Mouse (Mus musculus) heart, adult 2 months (tissue): ENCODE measurements at regions not wholly inside any gene's neighbourhood (a gene's known extent, or its start where the extent isn't known, plus 50 kb on each side); places are given as distances from the start of the nearest gene placed in this dataset.
"Not testable (repeated sequence)": the region's sequence is repeated elsewhere in the genome, so short reads cannot be mapped to it uniquely, and the experiment has no call there.

ENCODE experiments used
- DNase-seq, 2 experiments: peaks; one replicate each; pipeline ENCODE4 v3.0.0; 2021
- H3K27ac ChIP-seq: fragments of 200-600 bp; 2 replicates; pipeline ENCODE4 v1.8.1; 2022
- H3K27me3 ChIP-seq: fragments of 200-500 bp; 2 replicates; pipeline ENCODE4 v1.6.1; 2012; ENCODE audit warnings: mild to moderate bottlenecking, low read length, inconsistent platforms, mixed read lengths; ENCODE audit not compliant: control insufficient read depth, insufficient read depth
- H3K36me3 ChIP-seq: fragments of 200-500 bp; 2 replicates; pipeline ENCODE4 v1.6.1; 2012; ENCODE audit warnings: low read length, inconsistent platforms; ENCODE audit not compliant: control insufficient read depth, insufficient read depth
- H3K4me1 ChIP-seq: fragments of 200-500 bp; 2 replicates; pipeline ENCODE4 v1.6.1; 2011; ENCODE audit warnings: low read length; ENCODE audit not compliant: control insufficient read depth, insufficient read depth
- H3K4me3 ChIP-seq: fragments of 200-600 bp; 2 replicates; pipeline ENCODE4 v1.8.1; 2022
- H3K79me2 ChIP-seq: fragments of 200-500 bp; replicated peaks from 2 replicates; pipeline ENCODE4 v1.6.1; 2012; ENCODE audit warnings: mild to moderate bottlenecking, inconsistent platforms, low read length, moderate library complexity, mixed read lengths; ENCODE audit not compliant: control insufficient read depth, insufficient read depth
- H3K9ac ChIP-seq: fragments of 200-500 bp; 2 replicates; pipeline ENCODE4 v1.6.1; 2012; ENCODE audit warnings: low read depth, mild to moderate bottlenecking, control low read depth, inconsistent platforms, low read length, mixed read lengths
- CTCF ChIP-seq: fragments of 200-600 bp; IDR thresholded peaks from 2 replicates; pipeline ENCODE4 v1.8.1; 2022; ENCODE audit warnings: antibody characterized with exemption, mild to moderate bottlenecking, moderate library complexity
- EP300 ChIP-seq: fragments of 200-500 bp; IDR thresholded peaks from 2 replicates; pipeline ENCODE4 v1.6.1; 2011; ENCODE audit warnings: low read depth, low read length, control low read depth; ENCODE audit not compliant: insufficient read depth
- POLR2A ChIP-seq: fragments of 200-500 bp; IDR thresholded peaks from 2 replicates; pipeline ENCODE4 v1.6.1; 2011; ENCODE audit warnings: mild to moderate bottlenecking, low read depth, low read length, control low read depth; ENCODE audit not compliant: insufficient read depth
- WGBS: fragments of 180-500 bp; shearing (Covaris S2); methylation state at CpG from one replicate; pipeline ENCODE4 v1.1.7; 2018; 5-methylcytosine and 5-hydroxymethylcytosine counted together
- intact Hi-C: fragments of 180-260 bp; cut with DNase I; formaldehyde crosslinking; loops from one replicate; pipeline ENCODE4 v1.15.1; 2025

DNA sequence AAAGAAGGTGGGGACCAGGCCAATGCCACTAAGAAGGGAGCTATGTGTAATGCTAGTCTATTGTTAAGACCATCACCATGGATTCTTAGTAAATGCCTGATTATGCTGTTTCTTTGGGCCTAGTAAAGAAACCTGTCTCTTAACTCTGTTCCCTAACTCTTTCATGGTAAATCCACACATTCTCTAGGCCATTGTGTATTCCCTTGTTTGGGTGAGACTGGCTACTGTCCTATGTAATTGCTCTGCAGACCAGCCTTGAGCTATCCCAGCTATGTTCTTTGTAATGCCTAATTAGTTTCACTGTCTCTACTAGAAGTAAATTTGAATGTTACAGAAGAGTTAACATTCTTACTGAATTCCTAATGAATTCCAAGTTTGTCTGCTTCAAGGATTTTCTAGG, 186.9 kb upstream of the Gm10750 start:
- Histone ChIP-seq H3K27ac (no peak overlapping the region), H3K4me3 (no peak overlapping the region), H3K36me3 (no peaks in the 10 kb centered on the region), H3K27me3 (no peaks in the 10 kb centered on the region), H3K9ac (no peak overlapping the region), H3K79me2 (no peaks in the 10 kb centered on the region), H3K4me1 (no peaks in the 10 kb centered on the region)
- intact Hi-C loops = no loop called here
- no peak for DNase-seq
- TF ChIP-seq CTCF = no peak
- no peak for TF ChIP-seq POLR2A
- no peak for TF ChIP-seq EP300

- 68% methylated on average over 1 of the region's 1 CpGs for WGBS
Observed at GRCm38 (mm10) chr2:149195736-149196135, 178.7 kb upstream of the Gm10750 start.

DNA sequence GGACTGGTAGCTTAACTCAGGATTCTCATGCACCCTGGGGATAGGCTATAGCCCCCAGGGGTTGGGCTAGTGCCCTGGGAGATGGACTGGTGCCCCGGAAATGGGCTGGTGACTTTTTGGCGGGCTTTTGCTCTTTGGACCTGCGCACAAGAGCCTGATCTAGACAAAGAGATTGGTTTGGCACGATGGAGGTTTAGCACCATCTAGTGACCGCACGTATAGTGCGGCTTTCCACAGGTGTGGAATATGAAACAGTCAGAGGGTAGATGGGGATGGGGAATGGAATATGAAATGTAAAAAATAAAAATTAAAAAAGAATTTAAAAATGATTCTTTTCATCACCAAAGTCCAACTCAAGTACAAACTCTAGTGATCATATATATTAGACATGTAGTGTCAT, 141.4 kb upstream of the Gm10750 start:
- 20% methylated on average over 7 of the region's 7 CpGs for WGBS
- H3K27me3 ChIP-seq, H3K9ac ChIP-seq, H3K27ac ChIP-seq, intact Hi-C loops, H3K36me3 ChIP-seq, DNase-seq, H3K4me1 ChIP-seq, H3K79me2 ChIP-seq, H3K4me3 ChIP-seq: not testable (repeated sequence)

More at GRCm38 (mm10) chr2:149195736-149196135, 178.7 kb upstream of the Gm10750 start:
- DNase-seq = no peak
- H3K27me3 ChIP-seq = no peaks in the 10 kb centered on the region
- H3K4me1 ChIP-seq = no peaks in the 10 kb centered on the region
- no peaks in the 10 kb centered on the region for H3K36me3 ChIP-seq
- H3K9ac ChIP-seq = no peak overlapping the region
- intact Hi-C loops = loop anchor here (5.0 kb wide), 1 partner anchor 103 kb away; no protein-coding TSS in a partner anchor
- H3K27ac ChIP-seq = no peak overlapping the region
- no peak overlapping the region for H3K4me3 ChIP-seq
- H3K79me2 ChIP-seq = no peaks in the 10 kb centered on the region
- TF ChIP-seq CTCF (no peak), EP300 (no peak), POLR2A (no peak)

DNA sequence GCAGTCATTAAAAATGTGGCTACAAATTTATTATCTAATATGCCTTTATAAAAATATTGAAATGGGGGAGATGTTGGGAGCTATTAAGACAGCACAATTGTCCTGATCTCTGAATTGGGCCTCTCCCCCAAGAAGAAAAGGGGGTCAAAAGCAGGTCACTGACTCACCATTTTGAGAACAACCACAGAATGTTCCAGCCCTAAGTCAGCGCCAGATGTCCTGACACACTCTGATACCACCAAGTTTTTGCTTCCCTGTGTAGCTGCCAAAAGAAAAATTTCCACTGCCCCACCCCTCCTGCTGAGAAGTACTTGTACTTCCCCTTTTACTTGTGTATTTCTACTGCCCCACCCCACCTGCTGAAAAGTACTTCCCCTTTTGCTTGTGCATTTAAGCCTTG, 92.5 kb upstream of the Gm10750 start:
- DNase-seq, H3K4me1 ChIP-seq, H3K79me2 ChIP-seq, H3K36me3 ChIP-seq, H3K9ac ChIP-seq, intact Hi-C loops, H3K27ac ChIP-seq, H3K27me3 ChIP-seq, H3K4me3 ChIP-seq: not testable (repeated sequence)
- WGBS = 67% methylated on average over 1 of the region's 1 CpGs

GRCm38 (mm10) chr2:149092146-149092545, 75.1 kb upstream of the Gm10750 start:
- no peaks in the 10 kb centered on the region for H3K36me3 ChIP-seq
- intact Hi-C loops = loop anchor here (5.0 kb wide), 1 partner anchor 105 kb away; no protein-coding TSS in a partner anchor
- H3K4me1 ChIP-seq = no peaks in the 10 kb centered on the region
- 29% methylated on average over 3 of the region's 3 CpGs for WGBS
- no peak for DNase-seq
- no peak overlapping the region for H3K27ac ChIP-seq
- H3K4me3 ChIP-seq = no peak overlapping the region
- no peak overlapping the region for H3K9ac ChIP-seq
- TF ChIP-seq CTCF (no peak), EP300 (no peak), POLR2A (no peak)
- H3K79me2 ChIP-seq = no peaks in the 10 kb centered on the region
- H3K27me3 ChIP-seq = no peaks in the 10 kb centered on the region
